Mouse (Mus musculus): ENCODE results near the gene Mpp3.

DNA sequence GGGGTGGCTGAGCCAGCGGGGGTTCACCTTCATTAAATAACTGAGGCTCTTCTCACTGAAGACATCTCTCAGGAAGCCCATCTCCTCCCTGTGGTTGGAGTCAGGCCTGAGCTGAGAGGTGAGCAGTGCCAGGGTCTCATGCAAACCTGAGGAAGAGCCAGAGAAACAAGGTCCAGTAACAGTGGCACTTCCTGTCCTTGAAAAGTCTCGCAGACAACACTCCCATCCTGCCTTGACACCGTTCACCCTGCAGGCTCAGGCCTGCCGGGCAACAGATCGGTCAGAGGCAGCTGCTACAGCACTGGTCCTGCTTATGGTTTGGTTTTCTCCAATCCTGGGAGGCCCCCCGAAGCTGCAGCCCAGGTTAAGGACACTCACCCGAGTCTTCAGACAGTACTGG lies 2.9 kb downstream of the Mpp3 start:
- TF ChIP-seq CTCF (IDR thresholded peaks at IDR 0.05; ENCODE audit: low read depth, low read length) (no peak), POLR2A (IDR thresholded peaks at IDR 0.05; ENCODE audit: insufficient read depth, low read length) (no peak)
